Mouse (Mus musculus) cerebellum, adult 11-12 months (tissue): Measurements from ENCODE around the gene 4931414P19Rik.

ENCODE experiments used
- DNase-seq: peaks from one replicate; pipeline ENCODE4 v3.0.0; 2022

The 4931414P19Rik gene

DNA sequence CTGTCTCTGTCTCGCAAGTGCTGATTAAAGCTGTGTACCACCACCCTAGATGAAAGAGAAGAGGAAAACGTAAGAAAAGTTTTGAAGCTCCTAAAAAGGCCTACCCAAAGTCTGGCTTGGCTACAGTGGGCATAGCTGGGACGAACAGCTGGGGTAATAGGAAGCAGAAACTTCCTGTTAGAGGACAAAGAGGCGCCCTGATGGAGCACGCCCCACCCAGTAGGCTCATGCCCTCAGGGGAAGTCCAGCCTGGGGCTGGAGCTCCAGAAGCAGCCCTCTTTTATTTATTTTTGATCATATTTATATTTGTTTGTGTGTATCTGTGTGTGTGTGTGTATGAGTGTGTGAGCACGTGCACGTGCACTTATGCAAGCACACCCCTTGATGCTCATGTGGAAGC is 26.2 kb downstream of the 4931414P19Rik start:
- DNase-seq: no peak

DNA sequence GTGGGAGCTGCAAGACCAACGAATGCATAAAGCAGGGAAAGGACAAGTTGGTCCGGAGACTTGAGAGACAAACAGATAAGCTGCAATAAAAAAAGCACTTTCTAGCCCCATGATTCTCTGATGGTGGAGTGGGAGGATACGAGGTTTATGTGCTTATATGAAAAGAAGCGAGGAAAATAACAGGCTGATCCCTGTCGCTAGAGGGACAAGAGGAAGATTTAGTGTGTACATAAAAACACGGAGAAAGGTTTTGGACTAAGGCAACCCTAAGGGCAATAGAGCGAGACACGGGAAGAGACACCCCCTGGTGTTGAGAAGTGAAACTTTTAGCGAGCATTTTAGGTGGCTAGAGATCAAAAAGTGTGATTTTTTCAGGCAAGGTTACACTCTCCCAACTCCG is 27.7 kb downstream of the 4931414P19Rik start:
- no peak for DNase-seq

DNA sequence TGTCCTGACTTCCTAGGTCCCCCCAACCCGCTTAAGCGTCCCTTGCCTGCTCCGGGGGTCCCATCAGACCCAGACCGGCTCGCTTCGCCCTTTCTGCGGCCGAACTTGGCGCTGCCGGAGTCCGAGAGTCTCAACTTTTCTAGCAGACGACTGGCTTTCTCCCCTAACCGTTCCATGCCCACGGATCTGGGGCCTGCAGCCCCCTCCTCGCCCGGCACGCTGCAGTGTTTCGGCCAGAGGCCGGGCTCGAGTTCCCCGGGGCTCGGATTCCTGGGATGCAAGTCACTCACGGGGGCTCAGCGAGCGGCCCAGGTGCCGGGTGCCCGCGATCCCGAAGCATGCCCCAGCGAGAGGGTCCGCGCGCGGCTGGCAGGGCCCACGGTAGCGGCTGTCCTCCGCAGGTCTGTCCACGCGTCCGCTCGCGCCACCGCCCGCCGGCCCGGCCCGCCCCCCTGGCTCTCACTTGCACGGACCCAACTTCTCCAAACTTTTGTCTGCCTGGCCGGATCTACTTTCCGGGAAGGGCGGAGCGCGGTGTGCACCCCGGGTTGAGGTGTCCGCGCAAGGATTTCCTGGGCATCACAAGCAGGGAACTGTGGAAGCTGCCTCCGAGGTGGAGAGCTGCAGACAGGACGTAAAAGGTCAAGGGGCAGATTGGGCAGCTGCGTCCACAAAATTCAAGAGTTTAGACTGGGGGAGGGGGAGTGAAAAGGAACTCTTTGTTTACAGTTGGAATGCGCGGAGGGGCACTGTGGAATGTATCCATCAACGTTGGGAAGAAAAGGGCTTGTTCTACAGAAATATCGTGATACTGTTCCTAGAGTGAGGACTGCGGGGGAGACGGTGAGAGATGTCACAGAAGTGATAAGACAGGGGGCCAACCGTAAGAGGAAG is 28.5 kb downstream of the 4931414P19Rik start, which contains the start of gene Ajuba:
Gene Ajuba (minus strand): TSS at position 470 of the 894 bp plus-strand sequence.
- DNase-seq: peak; percentile 27

DNA sequence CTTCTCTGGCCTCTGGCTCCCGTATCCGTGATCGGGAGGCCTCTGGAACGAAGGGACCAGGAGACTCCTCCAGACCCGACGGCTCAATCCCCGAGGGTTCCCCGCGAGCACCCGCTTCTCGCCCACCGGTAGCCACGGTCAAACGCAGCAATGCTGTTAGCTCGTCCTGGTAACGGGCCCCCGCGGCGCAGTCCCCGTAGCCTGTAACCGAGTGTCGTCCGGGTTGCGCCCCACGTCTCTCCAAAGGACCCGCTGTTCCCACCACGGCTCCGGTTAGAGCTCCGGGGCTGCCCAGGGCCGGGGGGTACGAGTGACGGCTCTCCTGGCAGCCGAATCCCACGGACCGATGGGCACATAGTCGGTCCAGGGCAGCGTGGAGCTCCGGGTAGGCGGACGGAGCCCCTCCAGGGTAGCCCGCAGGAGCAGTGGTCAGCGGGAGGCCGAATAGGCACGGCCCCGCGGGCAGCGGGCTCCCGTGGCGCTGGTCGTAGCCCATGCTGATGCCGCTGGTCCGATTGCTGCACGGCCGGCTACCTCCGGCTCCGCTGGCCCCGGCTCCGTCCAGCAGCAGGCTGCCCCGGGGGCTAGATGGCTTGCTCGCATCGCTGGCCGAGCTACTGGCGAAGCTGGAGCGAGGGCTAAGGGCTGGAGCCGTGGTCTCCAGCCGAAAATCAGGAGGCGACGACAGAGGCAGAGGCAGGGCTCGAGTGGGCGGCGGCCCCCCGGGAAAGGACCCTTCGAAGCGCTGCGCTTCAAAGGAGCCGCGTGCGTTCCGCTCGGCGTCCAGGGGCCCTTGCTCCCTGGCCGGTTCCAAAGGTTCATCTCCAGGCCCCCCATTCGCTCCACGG is 29.3 kb downstream of the 4931414P19Rik start:
- DNase-seq: no peak

DNA sequence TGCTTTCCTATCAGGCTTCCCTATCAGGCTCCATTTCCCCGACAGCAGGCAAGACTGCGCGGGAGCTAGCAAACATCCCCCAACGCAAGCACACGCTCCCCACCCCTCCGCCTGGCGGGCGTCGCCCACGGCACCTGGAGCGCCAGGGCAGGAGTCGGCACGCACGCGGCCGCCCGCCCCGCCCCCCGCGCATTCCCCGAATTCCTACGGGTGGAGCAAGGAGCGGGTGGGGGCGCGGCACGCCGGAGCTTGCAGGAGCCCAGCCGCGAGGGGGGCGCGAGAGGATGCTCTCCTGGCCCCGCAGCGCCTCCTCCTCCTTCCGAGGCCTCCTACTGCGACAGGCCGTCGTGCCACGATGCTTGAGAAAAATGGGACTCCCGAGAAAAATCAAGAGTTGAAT is 30.2 kb downstream of the 4931414P19Rik start:
- no peak for DNase-seq

DNA sequence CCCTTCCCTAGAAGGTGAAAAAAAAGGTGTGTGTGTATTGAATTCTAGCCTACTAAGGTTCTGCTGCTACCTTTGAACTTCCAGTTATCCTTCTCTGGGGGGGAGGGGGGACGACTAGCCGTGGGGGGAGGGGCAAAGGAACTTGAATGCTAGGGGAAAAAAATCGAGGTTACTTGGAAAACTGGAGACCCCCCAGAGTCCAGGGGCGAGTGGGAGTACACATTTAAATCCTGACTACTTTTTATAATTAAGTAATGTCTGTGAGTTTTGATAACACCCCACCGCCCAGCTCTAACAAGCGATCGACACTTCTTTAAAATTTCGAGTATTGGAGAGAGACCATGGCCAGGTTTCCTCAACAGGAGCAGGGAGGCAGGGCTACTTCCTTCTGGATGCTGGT is 30.8 kb downstream of the 4931414P19Rik start:
- no peak for DNase-seq

DNA sequence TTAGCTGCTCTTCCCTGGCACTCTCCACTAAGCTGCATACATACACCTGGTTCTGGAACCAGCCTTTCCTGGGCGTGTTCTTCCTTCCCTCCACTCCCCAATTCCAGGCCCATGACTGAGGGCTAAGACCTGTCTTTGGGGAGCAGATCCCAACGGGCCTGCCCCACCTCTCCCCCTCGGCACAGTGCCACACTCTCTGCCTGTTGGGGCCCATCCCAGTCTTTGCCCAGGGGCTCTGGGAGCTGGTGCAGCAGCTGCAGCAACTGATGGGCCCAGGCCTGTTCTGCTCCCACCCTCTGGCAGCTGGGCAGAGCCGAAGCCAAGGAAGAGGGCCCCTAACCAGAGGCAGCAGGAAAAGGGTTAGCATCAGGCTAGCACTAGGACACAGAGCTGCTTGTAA is 31.5 kb downstream of the 4931414P19Rik start:
- no peak for DNase-seq

DNA sequence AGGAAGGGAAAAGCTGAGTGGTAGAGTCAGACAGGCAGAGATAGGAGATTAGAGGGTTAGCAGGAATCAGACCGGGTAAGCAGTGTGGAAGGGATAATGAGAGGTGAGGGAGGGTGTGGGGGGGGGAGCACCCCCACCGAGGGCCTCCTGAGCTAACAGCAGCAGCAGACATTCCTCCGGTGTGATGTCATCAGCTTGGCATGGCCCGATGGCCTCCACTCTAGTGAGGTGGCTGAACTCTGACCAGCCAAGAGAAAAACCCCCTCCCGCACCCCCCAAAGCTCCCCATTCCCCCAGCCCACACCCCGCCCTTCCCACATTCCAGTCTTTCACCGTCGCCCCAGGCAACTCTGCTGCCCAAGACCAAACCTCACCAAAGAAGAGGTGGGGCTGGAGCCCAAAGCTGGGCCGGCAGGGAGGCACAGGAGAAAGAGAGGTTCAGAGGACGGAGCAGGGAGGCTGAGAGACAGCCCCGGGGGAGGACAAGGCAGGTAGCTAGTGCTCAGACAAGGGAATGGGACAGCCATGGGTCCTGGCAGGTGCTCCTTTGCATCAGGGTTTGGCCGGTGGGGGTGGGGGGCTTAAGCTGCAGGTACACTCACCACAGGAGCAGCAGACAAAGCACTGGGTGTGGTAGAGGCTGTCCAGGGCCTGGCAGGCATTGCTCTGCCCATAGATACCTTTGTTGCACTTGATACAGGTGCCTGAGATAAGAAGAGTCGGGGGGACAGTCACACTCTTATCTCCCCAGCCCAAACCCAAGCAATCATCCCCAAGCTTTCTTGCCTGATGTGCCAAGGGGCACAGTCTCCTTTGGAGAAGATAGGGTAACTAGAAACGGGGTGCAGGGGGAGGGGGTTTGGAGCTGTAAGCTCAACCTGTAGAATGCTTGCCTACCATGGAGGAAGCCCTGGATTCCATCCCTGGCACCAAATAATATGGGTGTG is 32.7 kb downstream of the 4931414P19Rik start:
- DNase-seq: no peak

DNA sequence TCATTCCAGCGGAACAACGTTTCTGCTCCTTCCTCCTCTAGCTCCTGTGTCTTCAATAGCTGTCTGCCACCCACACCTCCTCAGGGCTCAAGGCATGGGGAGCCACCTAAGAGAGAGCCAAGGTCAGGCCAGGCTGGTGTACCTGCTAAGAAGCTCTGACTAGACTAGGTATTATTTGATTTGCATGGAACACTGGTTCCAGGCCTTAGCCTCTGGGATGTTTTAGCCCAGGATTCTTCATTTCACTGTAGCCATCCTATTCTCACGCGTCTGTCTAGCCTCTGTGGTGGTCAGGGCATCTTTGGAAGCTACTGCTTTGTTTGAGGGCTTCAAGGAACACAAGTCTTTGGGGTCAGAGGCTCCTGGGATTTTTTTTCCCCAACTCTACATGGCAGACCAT is 33.7 kb downstream of the 4931414P19Rik start:
- no peak for DNase-seq

DNA sequence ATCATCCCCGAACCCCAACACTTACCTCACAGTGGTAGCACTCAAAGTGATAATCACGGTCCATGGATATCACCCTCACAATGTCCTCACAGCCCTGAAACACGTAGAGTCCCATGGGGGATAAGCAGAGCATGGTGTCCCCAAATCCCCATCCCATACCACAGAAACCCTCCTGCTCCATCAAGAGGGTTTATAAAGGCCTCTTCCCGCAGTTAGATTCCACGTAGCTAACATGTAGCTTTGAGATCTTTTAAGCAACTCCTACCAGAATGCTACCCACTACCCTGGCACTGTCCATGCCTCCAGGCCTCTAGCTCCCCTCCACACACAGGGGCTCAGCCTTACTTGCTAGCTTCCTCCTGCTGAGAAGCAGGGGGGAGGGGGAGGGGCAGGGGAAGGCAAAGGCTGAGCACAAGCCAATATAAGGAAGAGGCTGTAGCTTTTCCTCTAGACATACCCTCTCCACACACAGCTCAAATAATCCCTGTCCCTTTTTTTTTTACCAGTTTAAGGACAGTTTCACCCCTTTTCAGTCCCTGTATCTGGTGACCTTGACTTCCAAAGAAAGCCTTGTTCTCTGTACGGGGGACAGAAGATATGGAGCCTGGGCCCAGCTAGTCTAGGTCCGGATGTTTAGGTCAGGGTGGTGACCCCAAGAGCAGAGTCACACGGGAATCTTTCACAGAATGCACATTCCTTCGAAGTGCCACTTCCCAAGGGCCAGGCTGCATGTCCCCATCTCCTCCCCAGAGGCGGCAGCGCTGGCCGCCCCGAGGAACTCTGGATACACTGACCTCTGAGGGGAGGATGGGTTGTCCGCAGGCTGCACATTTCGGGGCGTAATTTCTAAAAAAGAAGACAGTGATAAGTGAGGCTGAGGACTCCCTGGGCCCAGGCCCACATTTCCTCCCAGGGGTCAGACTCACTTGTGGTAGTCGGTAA is 36.1 kb downstream of the 4931414P19Rik start:
- DNase-seq: no peak

DNA sequence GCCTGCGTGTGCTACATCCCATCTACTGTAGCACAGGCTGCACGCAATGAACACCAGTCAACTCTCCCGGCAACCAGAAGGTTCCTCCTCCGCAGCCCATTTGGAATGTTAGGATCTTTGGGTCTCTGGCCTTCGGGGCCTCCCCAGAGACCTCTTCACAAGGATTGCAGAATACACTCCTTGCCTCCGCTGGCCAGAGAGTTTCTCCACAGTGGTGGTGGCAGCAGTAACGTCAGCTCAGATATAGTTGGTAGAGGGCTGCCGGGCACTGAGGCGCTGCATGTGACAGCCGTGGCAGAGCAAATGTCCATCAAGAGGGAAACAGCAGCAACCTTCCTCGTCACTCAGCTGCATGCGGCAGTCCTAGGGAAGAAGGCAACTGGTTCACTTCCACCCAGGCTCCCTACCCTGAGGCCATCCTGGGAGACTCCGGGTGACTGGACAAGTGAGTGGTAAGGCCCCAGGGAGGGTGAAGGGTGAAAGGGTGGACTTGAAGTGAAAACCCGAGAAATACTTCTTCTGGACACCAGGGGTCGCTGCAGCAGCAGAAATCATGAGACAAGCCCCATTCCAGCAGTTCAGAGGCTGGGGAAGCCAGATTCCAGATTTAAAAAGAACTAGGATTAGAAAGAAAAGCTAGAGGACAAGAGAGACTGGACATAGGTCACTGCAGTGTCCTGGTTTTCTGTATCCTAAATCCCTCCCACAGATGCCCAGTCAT is 36.9 kb downstream of the 4931414P19Rik start:
- DNase-seq: peak; percentile 60

DNA sequence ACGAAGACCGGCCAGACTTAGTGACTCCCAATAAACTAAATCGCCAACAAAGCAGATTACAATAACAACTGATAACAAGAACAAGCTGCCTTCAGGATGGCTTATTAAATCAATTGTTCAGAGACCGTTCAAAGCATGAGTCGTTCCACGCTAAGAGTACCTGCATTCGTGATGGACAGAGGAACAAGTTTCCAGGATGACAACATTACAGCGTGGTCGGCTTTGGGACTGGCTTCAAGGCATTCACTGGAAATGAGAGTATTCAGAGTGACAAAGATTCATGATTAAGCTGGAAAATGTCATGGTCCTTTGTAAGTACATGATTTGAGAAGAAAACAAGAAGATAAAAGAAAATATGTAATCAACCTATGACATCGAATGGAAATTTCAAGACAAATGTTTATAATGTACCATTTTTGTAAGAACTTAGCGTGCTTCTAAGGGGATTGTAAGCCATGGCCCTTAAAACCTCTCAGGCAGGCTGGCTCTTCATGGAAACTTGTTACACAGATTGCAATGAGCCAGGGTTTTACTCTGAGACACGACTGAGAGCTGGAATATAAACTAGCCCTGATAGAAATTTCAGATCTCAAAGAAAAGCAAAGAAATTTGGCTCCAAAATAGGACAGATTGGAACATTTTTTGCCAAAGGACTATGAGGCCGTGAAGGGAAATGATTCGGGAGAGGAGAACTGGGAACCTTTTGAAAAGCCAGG is 45.1 kb downstream of the 4931414P19Rik start:
- no peak for DNase-seq

DNA sequence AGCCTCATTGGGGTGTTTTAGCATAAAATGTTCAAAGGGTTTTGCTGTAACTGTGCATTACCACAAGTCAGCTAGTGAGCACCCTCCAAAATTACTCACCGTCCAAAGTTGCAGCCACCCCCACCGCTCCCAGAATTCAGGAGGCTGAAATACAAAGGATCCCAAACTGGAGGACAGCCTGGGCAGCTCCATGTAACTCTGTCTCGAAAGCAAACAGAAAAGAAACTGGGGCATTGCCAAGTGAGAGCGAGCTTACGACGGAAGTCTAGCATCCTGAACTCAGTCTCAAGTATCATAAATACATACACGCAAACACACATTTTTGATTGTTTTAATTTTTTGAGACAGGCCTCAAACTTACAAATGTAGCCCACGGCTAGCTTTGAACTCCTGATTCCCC is 48.5 kb downstream of the 4931414P19Rik start:
- no peak for DNase-seq

DNA sequence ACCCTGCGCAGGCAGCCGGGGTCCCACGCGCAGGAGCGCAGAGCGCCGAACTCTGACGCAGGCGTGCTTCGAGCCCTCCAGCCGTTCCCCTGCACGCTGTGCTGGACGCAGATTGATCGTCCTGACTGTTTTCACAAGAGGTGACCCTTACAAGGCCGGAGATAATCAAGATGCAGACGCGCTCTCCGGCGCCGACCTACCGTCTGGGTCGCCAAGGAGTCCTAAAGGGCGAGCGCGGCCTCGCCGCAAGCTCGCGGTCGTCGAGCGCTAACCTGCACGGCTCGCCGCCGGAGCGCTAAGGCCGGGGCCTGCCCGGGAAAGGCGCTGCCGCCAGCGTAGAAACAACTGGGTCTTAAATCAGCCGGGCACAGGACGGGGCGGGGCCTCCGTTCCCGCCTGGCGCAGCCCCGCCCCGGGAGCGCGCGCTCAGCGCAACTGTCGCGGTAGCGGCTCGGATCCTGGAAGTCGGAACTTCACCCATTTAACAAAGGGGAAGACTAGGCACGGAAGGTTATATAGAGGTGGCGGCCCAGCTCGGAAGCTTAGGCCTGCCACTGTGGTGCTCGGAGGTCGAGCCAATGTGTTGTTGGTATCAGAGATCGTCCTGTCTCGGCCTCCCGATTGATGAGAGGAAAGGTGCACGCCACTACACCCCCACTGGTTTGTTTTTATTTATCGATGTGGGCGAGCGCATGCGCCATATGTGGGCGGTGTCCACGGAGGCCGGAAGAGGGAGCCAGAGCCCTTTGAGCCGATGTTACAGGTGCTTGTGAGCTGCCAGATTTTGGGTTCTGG is 51.6 kb downstream of the 4931414P19Rik start, which contains the start of gene Haus4:
Gene Haus4 (minus strand): TSS at position 642 of the 795 bp plus-strand sequence.
- DNase-seq: peak; percentile 70

DNA sequence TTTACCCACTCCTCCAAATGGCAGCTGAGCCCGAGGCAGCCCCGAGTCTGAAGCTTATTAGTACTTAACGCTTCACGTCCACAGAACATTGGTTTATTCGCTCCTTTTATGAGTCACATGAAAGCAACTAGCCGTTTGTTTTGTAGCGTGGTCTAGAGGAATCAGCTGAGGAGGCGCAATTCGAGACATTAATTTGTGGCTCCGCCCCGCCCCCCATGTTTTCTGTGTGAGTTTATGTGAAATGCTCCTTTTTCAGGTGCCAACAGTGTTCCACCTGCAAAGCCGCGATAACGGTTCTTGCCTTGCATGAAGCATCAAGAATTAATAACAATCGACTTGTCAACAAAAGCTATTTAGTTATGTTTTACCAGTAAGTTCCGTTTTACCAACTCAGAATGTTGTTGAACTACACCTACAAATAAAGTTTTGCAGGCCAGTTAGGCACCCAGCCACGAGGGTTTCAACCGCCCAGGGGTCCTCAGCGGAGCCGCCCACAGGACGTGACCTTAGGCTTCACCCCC is 52.3 kb downstream of the 4931414P19Rik start:
- DNase-seq: no peak

DNA sequence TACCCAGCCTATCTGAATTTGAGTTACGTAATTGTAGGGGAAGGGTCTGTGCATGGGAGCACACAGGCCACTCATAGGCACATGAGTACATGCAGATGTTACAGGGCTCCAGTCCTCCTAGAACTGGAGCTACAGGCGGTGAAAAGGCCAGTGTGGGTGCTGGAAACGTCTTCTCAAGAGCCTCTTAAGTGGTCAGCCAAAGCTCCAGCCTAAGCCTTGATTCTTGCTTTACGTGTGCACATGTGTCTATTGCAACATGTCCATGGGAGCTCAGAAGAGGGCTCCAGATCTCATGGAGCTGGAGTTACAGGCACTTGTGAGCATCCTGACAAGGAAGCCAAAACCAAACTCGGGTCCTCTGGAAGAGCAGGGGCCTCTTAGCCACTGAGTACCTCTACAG is 61.1 kb downstream of the 4931414P19Rik start:
- DNase-seq: no peak

DNA sequence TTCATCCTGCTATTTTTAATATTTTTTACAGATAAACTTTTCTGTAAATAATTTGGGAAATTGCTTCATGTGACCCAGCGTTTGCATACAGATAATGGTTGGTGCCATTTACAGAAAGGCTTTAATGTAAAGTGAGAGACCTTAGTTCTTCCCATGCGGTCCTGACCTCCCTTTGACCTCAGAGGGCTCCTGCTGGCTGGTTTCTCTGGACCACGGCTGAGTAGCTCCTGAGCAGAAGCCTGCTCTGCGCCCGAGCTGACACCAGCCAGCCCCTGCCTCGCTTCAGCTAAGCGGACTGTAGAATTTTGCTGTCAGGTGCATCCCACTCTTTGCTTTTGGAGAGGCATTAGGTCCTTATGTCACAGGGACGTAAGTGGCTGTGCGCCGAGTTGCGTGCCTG is 65.0 kb downstream of the 4931414P19Rik start:
- no peak for DNase-seq

DNA sequence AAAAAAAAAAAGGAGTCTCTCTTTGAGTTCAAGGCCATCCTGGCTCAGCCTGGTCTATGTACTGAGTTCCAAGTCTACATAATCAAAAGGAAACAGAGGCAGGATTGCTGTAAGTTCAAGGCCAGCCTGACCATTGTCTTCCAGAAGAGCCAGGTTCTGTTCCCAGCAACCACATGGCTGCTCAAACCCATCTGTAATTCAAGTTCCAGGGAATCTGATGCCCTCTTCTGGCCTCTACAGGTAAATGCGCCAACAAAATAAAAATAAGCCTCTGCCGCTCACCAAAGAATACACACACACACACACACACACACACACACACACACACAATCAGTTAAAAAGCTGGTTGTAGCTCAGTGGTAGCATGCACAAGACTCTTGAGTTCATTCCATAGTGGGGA is 67.2 kb downstream of the 4931414P19Rik start:
- DNase-seq: no peak
